Mouse (Mus musculus) lung, postnatal 10 days (tissue): ENCODE measurements at regions not wholly inside any gene's neighbourhood (a gene's known extent, or its start where the extent isn't known, plus 50 kb on each side); places are given as distances from the start of the nearest gene placed in this dataset.
"Not testable (repeated sequence)": the region's sequence is repeated elsewhere in the genome, so short reads cannot be mapped to it uniquely, and the experiment has no call there.

Experiments used
- DNase-seq: peaks from one replicate; pipeline ENCODE4 v3.0.0; 2021

DNA sequence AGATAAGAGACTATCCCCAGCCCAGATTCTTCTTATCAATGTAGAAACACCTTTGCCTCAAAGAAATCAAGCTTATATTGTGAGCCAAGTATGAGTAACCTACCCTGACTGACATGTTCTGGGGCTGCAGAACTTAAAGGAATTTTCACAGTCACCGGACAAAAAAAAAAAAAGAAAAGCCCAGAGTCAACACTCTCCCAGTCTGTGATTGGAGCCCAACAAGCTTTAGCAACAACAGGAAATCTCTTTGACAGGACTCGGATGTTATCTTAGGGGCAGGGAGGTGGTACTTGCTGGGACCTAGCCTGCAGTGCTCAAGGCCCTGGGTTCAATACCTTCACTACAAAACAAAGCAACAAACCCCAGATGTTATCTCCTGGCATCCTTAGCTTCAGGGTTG is 114.2 kb downstream of the Nectin1 start:
- no peak for DNase-seq

DNA sequence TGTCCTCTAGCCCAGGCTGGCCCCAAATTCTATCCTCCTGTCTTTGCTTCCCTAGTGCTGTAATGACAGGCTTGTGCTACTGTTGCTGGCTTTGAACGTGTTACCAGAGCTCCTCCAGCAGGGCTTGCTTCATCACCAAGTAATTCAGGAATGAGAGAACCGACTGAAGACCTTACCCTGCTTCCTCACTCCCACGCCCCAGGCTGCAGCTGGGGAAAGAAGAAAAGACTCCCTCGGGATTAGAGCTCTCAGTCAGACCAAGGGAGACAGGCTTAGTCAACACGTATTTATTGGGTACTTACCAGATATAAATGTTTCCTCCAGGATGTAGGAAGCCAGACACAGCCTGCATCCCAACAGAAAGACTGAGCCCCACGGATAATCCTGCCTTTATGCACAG is 115.0 kb downstream of the Nectin1 start:
- no peak for DNase-seq

DNA sequence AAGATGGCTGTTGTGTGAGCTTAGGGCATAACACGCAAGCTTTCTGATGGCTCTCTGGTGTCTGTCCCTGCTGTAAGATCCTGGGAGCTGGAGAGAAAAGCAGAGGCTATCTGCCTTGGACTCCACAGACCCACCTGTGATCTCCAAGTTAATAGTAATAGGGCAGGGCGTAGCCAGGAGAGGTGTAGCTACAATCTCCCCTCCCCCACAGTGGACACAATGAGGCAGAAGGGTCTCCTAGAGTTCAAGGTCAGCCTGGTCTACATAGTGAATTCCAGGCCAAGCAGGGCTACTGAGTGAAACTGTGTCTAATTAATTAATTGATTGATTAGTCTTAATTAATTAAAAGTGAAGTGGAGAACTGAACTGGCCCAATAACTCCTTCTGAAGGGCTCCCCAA is 116.5 kb downstream of the Nectin1 start:
- no peak for DNase-seq

DNA sequence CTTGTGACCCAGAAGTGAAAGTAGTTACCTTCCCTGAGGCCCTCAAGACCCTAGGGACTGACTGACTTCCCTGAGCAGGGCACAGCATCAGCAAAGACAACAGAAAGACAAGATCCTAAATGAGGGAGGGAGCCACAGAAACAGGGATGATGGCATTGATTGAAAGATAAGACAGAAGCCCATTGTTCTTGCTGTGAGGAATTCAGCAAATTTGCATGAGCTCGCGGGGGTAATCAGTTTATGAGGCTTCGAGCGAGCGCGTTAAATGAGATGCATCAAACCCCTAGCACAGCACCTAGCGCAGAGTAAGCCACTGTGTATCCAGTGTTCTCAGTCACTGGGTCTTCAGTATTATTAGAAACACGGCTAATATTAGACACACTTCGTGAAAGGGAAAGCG is 117.6 kb downstream of the Nectin1 start:
- no peak for DNase-seq

DNA sequence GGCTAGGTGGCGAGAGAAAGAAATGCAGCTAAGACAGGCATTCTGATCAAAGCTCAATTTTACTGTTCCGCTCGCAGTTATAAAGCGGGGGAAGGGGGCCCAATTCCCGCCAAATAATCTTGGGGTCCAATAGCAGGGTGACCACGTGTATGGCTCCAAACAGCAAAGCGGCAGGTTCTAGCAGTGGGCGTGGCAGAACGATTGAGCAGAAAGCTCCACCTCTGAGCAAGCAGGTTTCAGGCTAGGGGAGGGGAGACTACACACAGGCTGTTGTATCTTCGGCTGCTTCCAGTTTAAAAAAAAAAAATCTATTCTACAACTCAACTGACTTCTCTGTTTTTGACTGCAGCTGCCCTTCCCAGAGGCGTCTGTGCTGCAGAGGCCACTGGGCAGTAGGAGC is 118.2 kb downstream of the Nectin1 start:
- not testable (repeated sequence) for DNase-seq

DNA sequence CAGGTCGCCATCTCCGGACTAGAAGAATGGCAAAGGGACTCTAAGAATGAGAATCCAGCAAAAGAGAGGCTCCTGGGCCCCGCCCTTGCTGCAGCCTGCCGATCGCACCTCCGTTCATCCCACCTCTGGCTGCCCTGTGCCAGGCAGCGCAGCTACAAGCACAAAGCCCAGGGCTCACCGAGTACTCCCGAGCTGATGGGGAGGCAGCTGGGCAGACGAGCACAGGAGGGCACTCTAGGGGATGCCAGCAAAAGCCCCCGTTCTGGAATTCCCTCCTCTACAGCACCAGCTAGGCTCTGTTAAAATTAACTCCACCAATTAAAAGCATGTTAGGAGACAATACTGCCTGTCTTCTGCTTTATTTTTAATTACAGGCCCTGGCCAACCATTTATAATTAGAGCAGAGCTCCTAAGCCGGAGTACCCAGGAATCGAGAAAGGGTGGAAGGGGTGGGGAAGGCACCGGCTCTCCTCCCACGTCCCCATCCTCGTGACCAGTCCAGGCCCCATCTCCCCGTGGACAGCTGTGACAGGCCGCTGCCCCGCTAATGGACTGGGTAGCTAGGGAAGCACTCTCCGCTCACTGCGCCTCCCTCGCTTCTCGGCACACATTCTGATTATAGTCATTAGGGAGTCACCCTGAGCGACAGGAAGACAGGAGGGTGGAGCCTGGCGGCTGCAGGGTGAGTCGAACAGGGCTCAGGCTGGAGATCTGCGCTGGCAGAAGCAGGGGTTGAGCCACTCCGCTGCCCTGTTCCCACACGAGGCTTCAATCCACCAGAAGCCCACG is 120.0 kb downstream of the Nectin1 start:
- DNase-seq, result peak; percentile 45

DNA sequence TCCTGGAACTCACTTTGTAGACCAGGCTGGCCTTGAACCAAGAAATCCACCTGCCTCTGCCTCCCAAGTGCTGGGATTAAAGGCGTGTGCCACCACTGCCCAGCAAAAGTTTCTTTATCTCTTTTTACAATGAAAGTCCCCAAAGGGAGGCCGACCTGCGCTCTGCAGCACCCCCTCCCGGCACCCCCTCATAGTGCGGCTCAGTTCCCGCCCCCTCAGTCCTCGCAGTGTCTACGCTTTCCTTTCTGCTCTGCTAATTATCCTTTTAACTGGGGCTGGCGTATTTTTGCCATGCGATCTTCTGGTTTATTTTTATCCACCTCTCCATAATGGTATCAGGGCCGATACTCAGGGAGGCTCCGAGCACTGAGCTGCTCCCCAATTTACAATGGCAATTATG is 123.0 kb downstream of the Nectin1 start:
- DNase-seq, result no peak

DNA sequence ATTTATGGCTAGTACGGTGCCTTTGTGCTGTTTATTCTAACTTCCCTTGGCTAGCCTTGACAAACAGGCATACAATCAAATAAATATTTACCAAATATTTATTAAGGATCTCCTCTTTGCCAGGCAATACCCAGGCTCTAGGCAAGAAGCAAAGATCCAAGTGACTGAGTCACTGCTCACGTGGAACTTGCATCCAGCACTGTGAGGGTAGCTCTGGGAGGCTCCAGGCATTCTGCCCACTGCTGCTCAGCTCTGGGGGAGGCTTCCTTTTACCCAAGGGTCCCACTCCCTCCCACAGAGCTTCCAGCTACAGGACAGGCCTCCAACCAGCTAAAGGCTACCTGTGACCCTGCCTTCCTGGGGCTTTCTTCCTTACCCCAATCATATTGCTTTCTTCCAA is 130.1 kb downstream of the Nectin1 start:
- no peak for DNase-seq

DNA sequence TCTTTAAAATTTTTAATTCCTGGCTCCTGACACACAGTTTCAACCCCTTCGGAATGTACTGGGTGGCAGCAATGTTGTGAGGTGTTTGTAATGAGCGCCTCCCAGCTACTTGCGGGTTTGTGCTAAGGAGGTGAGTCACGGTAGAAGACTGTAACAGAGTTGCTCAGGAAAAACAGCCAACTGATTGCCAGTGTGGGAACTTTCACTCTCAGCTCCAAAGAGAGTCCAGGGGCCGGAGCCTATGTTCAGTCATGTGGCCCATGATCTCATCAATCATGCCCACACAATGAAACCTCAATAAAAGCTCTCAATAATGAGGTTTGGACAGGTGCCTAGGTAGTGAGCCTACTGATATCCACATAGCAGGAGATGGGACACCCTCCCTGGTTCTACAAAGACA is 130.5 kb downstream of the Nectin1 start:
- no peak for DNase-seq

DNA sequence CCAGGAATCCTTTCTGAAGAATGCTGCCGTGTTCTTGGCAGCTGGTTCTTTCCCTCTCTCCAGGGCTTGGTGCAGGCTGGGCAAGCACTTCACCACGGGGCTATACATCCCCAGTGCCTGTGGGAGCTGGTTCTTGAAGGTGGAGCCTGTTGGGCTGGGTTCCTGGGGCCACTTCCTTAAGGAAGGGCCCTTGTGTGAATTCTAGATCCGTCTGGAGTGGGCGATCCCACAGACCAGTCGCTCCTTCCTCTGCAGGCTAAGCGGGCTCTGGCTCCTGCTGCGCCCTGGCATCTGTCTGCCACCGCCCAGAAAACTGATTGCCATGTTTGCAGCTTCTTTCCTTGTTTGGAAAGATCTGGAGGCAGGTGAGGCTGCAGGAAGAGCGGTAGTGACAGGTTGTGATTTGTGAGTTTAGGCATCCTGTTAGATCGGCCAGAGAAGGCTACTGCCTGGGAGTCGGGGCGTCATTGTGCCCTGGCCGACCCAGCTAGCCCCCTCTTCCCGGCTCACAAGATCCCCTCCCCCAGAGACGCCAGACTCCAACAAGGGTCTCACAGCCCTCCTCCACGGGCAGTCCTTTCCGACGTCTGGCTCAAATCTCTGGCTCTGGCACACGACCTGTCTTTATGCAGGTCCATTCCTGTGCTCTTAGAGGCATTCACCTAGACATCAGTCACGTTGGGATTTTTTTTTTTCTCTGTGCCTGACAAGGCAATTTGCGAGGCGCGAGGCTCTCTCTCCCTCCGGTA is 135.6 kb downstream of the Nectin1 start:
- no peak for DNase-seq

DNA sequence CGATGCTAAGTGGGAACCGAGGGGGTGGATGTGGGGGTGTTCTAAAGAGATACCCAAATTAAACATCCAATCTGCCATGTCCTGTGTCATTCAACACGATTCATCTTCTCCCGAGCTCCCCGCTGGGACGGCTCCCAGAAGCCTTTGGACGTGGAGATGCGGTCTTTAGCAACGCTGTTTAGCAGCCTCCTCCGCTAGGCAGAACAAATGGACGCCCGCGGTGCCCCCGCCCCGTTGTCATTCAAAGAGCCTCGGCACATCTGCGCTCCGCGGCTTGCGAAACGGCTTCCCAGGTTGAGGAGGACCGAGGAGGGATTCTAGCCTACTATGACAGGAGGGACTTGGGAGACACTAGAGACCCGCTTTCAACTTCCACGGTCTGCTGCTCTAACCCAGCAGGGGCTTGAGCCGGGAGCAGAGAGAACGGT is 136.2 kb downstream of the Nectin1 start:
- no peak for DNase-seq

DNA sequence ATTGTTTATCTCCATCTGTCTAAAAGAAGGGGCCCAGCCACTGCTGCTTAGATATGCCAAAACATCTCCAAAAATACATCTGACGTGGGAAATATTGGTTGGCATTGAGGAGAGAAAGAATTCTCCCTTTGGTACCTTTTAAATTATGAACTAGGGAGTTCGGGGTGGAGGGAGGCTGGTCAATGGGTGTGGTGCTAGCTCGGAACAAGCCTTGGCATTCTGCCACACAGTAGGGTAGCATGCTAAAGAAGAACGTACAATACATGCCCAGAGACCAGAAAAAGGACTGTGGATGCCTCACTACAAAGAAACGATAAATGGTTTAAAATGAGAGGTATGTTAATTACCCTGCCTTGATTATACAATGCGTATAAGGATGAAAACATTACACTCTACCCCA is 149.3 kb downstream of the Nectin1 start:
- DNase-seq, result no peak

DNA sequence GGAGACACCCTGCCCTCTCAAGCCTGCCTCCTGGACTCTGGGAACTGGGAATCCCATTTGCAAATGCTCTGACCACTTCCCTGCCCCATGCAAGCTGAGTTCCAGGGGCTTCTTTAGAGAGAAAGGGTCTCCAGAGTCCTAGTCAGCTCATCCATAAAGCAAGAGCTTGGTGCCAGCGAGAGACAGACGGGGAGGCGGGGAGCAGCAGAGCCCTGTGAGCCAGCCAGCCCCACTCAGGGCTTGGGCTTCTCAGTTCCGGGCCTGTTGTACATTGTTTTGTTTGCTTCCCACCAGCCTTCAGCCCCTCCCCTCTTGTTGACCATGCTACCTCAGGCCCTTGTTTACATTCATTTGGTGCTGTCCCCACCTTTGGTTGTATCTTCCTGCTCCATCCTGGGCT is 143.9 kb upstream of the Thy1 start:
- no peak for DNase-seq

DNA sequence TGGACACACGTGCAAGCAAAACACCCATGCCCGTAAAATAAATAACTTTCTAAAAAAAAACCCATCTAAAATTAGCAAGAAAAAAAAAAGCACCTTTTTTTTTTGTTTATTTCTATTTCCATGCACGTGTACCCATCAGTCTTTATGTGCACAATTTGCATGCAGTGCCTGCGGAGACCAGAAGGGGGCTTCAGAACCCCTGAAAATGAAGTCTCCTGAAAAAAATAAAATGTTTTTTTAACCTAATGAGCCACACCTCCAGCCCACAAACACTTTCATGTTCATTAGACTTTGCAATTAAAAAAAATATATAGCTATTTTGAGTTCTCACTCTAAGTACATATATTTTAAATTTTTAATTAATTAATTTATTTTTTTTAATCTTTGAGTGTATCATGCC is 134.9 kb upstream of the Thy1 start:
- no peak for DNase-seq

DNA sequence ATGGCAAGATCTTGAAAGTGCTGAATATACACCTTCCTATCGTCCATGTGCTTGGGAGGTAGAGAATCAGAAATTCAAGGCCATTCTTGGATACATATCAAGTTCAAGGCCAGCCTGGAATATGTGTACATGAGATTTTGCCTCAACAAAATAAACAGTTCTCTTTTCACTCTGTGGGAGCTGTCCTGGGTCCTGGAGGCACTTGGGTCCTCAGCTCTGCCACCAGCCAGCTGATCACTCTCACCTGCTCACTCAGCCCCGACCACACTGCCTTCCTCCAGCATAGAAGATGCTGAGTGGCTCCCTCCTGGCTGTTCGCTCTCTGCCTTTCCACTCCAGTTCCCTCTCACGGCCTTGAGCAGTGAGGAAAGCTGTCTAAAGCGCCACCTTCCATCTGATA is 128.2 kb upstream of the Thy1 start:
- no peak for DNase-seq

DNA sequence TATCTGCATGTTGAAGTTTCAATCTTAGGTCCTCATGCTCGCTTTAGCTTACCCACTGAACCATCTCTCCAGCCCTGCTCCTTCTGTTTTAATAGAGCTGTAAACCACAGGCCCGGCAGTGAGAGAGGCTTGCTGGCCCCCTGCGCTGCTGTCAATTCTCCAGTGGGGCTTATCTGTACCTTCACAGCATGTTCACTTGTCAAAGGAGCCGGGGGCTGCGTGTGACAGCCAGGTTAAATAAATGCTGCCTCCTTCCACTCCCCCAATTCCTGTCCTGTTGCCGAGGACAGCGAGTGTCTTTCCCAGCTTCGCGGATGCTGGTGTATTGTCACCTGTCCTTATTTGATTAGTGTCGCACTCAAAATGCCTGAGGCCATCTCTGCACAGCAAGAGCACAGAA is 125.7 kb upstream of the Thy1 start:
- no peak for DNase-seq

DNA sequence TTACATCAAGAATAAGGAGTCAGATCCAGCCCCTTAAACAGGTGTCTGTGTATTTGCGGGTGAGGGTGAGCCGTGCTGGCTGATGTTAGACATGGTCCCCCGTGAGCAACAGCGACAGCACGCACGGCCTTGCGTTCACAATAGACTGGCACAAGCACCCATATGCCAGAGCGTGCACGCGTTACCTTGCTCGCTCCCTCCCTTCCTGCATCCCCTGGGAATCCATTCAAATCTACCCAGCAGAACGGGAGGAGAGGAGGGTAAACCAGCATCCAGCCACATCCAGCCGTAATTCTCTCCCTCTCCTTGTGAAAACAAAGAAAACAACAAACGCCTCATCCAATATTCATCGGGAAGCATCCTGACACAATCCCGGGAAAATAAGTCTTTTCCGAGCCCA is 124.2 kb upstream of the Thy1 start:
- no peak for DNase-seq

DNA sequence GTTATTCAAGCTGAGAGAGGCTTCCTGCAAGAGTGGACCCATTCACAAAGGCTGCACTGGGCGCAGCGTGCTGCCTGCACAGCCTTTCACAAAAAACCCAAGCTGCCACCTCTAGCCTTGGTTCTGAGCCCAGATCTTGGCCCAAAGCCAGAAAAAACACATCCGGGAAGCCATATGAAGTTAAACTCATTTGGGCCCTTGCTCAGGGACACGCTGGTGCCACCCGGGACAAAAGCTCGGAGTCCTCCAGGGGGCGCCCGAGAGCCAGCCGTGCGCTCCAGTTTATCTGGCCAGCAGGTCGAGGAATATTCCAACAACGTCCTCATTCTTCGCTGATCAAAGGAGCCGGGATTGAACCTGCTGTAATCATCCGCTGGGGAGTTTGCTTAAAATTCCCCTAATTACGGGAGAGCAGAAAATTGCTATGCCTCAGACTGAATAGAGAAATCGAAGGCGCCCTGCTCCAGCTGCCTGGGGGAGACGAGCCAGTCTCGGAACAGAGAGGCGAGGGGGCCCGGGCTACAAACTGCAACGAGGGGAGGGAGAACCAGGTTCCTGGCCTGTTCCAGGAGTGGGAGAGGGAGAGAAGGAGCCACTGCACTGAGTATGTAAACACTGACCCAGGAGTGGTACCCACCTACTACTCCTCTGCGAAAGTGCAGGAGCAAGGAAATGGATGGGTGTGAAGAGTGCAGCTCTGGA is 123.0 kb upstream of the Thy1 start:
- DNase-seq, result peak; percentile 76

DNA sequence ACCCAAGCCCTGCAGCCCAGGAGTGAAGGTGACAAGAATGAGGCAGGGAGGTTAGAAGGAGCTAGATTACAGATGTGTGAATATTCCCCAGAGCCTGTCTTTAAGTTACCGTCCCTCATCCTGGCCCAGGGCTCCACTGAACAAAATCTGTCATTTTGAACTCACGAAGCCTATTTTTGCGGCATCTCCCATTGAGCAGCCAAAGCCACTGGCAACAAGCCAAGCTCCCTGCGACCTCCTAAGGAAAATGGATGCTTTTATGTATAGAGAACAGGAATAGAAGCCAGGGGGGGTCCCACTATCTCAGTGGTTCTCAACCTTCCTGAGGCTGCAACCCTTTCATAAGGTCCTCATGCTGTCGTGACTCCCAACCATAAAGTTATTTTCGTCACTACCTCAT is 121.0 kb upstream of the Thy1 start:
- no peak for DNase-seq

DNA sequence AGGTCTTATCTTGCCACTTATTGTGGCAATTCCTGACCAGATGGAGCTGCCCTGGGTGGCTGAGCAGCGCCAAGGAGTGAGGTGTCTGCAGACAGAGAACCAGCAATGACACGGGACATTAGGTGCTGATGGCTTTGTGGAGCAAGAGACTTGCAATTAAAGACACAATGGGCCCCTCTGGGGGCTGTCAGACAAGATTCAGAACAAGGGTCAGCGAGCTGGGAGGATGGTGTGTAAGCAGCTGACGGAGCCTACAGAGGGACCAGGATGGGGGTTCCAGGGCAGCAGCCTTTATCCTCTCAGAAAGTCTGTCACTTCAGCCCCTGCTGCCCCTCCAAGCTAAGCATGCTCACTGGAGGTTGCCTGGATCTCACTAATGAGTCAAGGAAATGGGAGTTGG is 120.1 kb upstream of the Thy1 start:
- DNase-seq, result no peak

DNA sequence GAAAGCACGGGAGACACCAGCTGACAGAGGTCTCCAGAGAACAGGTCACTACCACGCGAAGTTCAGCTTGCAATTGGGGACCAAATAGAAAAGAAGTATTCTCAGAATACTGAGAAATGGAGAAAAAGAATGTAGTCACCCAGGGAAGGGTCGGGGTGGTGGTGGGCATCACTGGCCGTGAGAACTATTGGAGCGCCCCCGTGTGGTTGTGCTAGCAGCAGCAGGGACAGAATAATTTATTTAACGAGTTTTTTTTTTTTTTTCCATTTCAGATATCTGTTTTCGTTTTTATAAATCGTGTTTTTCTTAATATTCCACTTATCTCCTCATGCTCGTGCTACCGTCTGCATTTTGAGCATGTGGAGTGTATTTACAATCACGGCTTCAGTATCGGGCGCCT is 118.4 kb upstream of the Thy1 start:
- no peak for DNase-seq

DNA sequence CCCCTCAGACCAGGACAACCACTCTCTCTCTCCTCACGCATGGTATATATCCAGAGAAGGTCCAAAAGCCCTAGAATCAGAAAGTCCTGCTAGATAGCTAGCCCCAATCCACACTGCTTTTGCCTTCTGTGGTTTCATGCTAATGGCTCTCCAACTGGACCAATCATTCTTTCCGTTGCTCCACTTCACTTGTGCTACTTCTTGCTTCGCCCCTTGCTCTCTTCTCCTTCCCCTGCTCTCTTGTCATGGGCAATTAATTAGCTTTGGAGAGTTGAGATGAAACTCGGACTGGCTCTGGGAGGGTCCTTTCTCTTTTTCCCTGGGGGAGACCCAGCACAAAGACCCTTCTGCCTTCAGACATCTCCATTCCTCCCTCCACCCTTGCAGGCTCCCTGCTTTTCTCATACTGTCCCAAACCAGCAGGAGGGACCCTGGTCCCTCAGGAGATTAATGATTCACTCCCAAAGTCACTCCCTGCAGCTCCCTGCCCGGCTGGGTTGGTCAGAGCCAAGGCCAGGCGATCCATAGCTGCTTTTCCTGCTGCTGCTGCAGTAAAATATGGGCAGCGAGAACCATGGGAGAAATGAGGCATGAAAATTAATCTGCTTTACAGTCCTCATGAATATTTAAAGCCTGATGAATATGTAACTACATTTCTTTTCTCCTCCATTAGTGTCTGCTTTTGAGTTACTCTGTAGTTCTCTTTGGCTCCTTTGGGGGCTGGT is 113.7 kb upstream of the Thy1 start:
- no peak for DNase-seq

DNA sequence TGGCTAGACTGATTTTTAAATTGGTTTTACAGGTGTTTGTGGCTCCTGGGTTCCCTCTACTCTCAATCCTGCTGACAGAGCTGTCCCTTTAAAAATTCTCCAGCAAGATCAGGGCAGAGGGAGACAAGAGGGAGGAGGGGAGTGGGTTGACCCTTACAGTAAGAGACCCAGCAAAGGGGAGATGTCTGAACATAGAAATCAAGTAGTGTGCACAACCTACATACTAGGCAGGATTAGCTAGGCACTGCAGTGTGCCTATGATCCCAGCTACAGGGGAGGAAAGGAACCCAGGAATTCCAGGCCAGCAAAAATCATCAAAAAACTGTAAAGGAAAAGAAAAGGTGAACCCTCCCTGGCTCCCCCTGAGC is 113.2 kb upstream of the Thy1 start:
- DNase-seq, result no peak
